Mouse (Mus musculus) v-Abl transformed pro-B cells (cell line): ENCODE results near the gene Hnrnpl.

ENCODE experiments used
- in situ Hi-C, 2 experiments: fragments of 400-800 bp; cut with MboI; formaldehyde crosslinking; loops; one replicate each; pipeline ENCODE4 v1.15.1; 2025; ENCODE audit not compliant: unreplicated experiment in 2 of 2

Gene Hnrnpl

GRCm38 (mm10) chr7:28788307-28789195 is 19.8 kb upstream of the Hnrnpl start, which contains the start of gene Rinl:
Gene Rinl (plus strand): TSS chr7:28788969.
- in situ Hi-C loops = loop anchor here (5.0 to 10.0 kb wide), 2 partner anchors 246 to 254 kb away; no protein-coding TSS in a partner anchor

GRCm38 (mm10) chr7:28789235-28789634 is 19.1 kb upstream of the Hnrnpl start:
- in situ Hi-C loops = loop anchor here (5.0 to 10.0 kb wide), 2 partner anchors 246 to 253 kb away; no protein-coding TSS in a partner anchor

GRCm38 (mm10) chr7:28790066-28790806 is 18.1 kb upstream of the Hnrnpl start:
- in situ Hi-C loops = no loop called here

GRCm38 (mm10) chr7:28791706-28792105 is 16.6 kb upstream of the Hnrnpl start:
- in situ Hi-C loops = no loop called here

GRCm38 (mm10) chr7:28792391-28793185 is 15.8 kb upstream of the Hnrnpl start:
- in situ Hi-C loops = no loop called here

GRCm38 (mm10) chr7:28793834-28794233 is 14.5 kb upstream of the Hnrnpl start:
- in situ Hi-C loops = no loop called here

GRCm38 (mm10) chr7:28794496-28794895 is 13.8 kb upstream of the Hnrnpl start:
- in situ Hi-C loops = no loop called here

- in situ Hi-C loops = loop anchor here (5.0 kb wide), 1 partner anchor 71 kb away; no protein-coding TSS in a partner anchor
Observed at GRCm38 (mm10) chr7:28795832-28796231, 12.5 kb upstream of the Hnrnpl start.

GRCm38 (mm10) chr7:28796562-28796975 is 11.8 kb upstream of the Hnrnpl start:
- in situ Hi-C loops = loop anchor here (5.0 kb wide), 1 partner anchor 71 kb away; no protein-coding TSS in a partner anchor

GRCm38 (mm10) chr7:28799994-28800393 is 8.3 kb upstream of the Hnrnpl start:
- in situ Hi-C loops = loop anchor here (5.0 to 25.0 kb wide), 3 partner anchors 67 to 1338 kb away; partner anchors contain the start of genes Gm26920 (in 1 of the 2), Sertad3 (in 1 of the 2), Zfp260 (in 1 of the 2) and Zfp566 (in 1 of the 2)

- in situ Hi-C loops = loop anchor here in 1 of 2 experiments (25.0 kb wide), 2 partner anchors 1286 to 1339 kb away; partner anchors contain the start of genes Gm26920, Sertad3, Zfp260 and Zfp566
Observed at GRCm38 (mm10) chr7:28801451-28801850, 6.9 kb upstream of the Hnrnpl start.

- in situ Hi-C loops = loop anchor here in 1 of 2 experiments (25.0 kb wide), 2 partner anchors 1285 to 1340 kb away; partner anchors contain the start of genes Gm26920, Sertad3, Zfp260 and Zfp566
Observed at GRCm38 (mm10) chr7:28801901-28802670, 6.3 kb upstream of the Hnrnpl start.

GRCm38 (mm10) chr7:28802846-28803588 is 5.3 kb upstream of the Hnrnpl start:
- in situ Hi-C loops = loop anchor here in 1 of 2 experiments (25.0 kb wide), 2 partner anchors 1284 to 1341 kb away; partner anchors contain the start of genes Gm26920, Sertad3, Zfp260 and Zfp566

GRCm38 (mm10) chr7:28803756-28804155 is 4.6 kb upstream of the Hnrnpl start:
- in situ Hi-C loops = loop anchor here in 1 of 2 experiments (25.0 kb wide), 2 partner anchors 1284 to 1341 kb away; partner anchors contain the start of genes Gm26920, Sertad3, Zfp260 and Zfp566

GRCm38 (mm10) chr7:28806869-28807268 is 1.5 kb upstream of the Hnrnpl start:
- in situ Hi-C loops = loop anchor here in 1 of 2 experiments (25.0 kb wide), 2 partner anchors 1280 to 1345 kb away; partner anchors contain the start of genes Gm26920, Sertad3, Zfp260 and Zfp566

GRCm38 (mm10) chr7:28807641-28808220 is 610 bp upstream of the Hnrnpl start:
- in situ Hi-C loops = loop anchor here in 1 of 2 experiments (25.0 kb wide), 2 partner anchors 1280 to 1345 kb away; partner anchors contain the start of genes Gm26920, Sertad3, Zfp260 and Zfp566

GRCm38 (mm10) chr7:28808957-28809393 is 634 bp downstream of the Hnrnpl start:
- in situ Hi-C loops = loop anchor here in 1 of 2 experiments (25.0 kb wide), 2 partner anchors 1278 to 1347 kb away; partner anchors contain the start of genes Gm26920, Sertad3, Zfp260 and Zfp566
